Mouse (Mus musculus) embryonic facial prominence, embryonic 12.5 days (tissue): ENCODE results near the gene Slc50a1. TPM values are rescaled to one million over a fixed set of nuclear protein-coding genes. Genes with fewer than 3 reads are reported as not detected.

Source experiments
- ATAC-seq: fragments of 200-750 bp; cut with Nextera tagmentation; 2 replicates; pipeline ENCODE4 v1.8.0; 2017; ENCODE audit not compliant: insufficient number of reproducible peaks, insufficient read depth, low FRiP score, low TSS enrichment
- H3K27ac ChIP-seq: fragments of 300-500 bp; sonication (generic); 2 replicates; pipeline ENCODE4 v1.5.1; 2016; ENCODE audit warnings: mild to moderate bottlenecking
- H3K27me3 ChIP-seq: fragments of 300-500 bp; sonication (generic); 2 replicates; pipeline ENCODE4 v1.6.1; 2016; ENCODE audit warnings: mild to moderate bottlenecking, moderate library complexity
- H3K36me3 ChIP-seq: fragments of 300-500 bp; sonication (generic); 2 replicates; pipeline ENCODE4 v1.6.1; 2016; ENCODE audit warnings: mild to moderate bottlenecking
- H3K4me1 ChIP-seq: fragments of 300-500 bp; sonication (generic); 2 replicates; pipeline ENCODE4 v1.6.1; 2016
- H3K4me2 ChIP-seq: fragments of 300-500 bp; sonication (generic); replicated peaks from 2 replicates; pipeline ENCODE4 v1.6.1; 2016; ENCODE audit warnings: mild to moderate bottlenecking, moderate library complexity
- H3K4me3 ChIP-seq: fragments of 300-500 bp; sonication (generic); 2 replicates; pipeline ENCODE4 v1.5.1; 2016; ENCODE audit warnings: mild to moderate bottlenecking
- H3K9ac ChIP-seq: fragments of 300-500 bp; sonication (generic); 2 replicates; pipeline ENCODE4 v1.6.1; 2016; ENCODE audit warnings: mild to moderate bottlenecking, moderate library complexity
- H3K9me3 ChIP-seq: fragments of 300-500 bp; sonication (generic); 2 replicates; pipeline ENCODE4 v1.6.1; 2016; ENCODE audit warnings: mild to moderate bottlenecking, moderate library complexity
- WGBS: fragments of 180-500 bp; shearing (Covaris S2); methylation state at CpG from one replicate; pipeline ENCODE4 v1.1.7; 2016; 5-methylcytosine and 5-hydroxymethylcytosine counted together
- polyA plus RNA-seq: library from polyadenylated mRNA; unstranded; fragments of >200 nt; fragmentation: Nextera tagmentation; extraction: Ambion mirVana; gene quantifications from 2 replicates; pipeline ENCODE4 v1.2.1, GENCODE M21; 2016

The Slc50a1 gene
- polyA plus RNA-seq, 1 experiment from 2014 or later, result 56.6 TPM

DNA sequence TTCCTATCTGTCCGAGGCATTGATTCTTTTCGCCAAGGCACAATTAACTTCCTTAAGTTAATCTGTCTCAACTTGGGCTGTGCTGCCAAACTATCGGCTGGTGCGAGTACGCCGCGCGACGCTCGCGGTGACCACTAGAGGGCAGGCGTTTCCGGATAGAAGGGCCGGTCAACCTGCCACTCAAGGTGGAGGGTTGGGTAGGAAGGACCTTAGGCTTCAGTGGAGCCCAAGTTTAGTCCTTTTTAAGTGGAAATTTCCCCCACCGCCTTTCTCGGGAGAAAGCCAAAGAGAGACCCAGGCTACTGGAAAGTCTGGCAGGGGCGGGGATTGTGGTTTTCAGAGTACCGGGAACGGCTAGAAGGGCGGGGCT, 42.2 kb downstream of the Slc50a1 start:
- H3K9ac ChIP-seq, result peak overlapping the region; percentile 47; the same call in 1 of the 2 replicates
- H3K27ac ChIP-seq, result peak overlapping the region; percentile 80
- peak overlapping the region; percentile 95 for H3K4me2 ChIP-seq
- under 1% methylated on average over 18 of the region's 20 CpGs for WGBS
- no peaks in the 10 kb centered on the region for H3K9me3 ChIP-seq
- ATAC-seq, result no peak
- peaks cover 3% of the 10 kb centered on the region for H3K36me3 ChIP-seq
- peak overlapping the region; percentile 46 for H3K4me3 ChIP-seq
- peaks cover 29% of the 10 kb centered on the region for H3K4me1 ChIP-seq
- peaks cover 19% of the 10 kb centered on the region; the same call in 1 of the 2 replicates for H3K27me3 ChIP-seq

DNA sequence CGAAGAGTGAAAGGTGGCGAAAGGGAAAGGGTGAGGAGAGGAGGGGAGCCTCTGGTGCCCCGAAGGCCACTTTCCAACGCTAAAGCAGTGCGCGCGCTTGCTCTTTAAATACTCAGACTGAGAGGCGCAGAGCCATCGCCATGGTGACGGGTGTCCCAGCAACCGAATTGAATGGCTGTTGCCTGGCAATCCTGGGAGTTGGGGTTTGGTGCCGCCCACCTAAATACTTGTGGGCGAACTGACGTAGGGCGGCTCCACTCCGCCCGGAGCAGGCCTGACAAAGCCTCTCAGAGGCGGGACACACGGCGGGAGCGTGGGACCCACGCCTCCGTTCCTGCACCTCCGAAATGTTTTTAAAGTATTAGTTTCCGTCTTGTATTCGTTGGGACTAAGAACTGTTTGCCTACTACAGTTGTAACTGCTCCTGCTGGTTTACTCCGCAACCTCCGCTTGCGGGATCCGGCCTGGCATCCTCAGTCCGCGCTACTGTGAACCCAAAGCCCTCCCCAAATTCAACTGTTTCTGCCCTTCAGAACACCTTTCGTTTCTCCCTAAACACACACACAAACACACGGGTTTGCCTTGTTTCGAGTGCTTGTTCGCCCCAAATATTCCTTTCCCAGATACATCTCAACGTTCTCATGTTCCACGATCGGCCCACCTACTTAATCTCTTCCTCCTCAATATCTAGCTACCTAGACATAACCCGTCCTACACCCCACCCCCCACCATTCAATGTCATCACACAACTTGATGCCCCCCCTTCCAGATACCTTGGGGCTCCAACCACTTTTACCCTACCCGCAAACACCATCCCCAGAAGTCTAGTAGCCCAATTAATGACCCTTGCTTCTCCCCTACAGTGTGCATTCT, 42.8 kb downstream of the Slc50a1 start:
- H3K9ac ChIP-seq, result peak overlapping the region; percentile 72
- H3K27ac ChIP-seq, result peak overlapping the region; percentile 80
- H3K27me3 ChIP-seq, result peaks cover 19% of the 10 kb centered on the region; the same call in 1 of the 2 replicates
- H3K9me3 ChIP-seq, result no peaks in the 10 kb centered on the region
- H3K4me1 ChIP-seq, result peaks cover 29% of the 10 kb centered on the region
- H3K4me3 ChIP-seq, result peak overlapping the region; percentile 46
- 3% methylated on average over 41 of the region's 41 CpGs for WGBS
- peaks cover 9% of the 10 kb centered on the region for H3K36me3 ChIP-seq
- peak overlapping the region; percentile 95 for H3K4me2 ChIP-seq
- peak; percentile 83 for ATAC-seq

DNA sequence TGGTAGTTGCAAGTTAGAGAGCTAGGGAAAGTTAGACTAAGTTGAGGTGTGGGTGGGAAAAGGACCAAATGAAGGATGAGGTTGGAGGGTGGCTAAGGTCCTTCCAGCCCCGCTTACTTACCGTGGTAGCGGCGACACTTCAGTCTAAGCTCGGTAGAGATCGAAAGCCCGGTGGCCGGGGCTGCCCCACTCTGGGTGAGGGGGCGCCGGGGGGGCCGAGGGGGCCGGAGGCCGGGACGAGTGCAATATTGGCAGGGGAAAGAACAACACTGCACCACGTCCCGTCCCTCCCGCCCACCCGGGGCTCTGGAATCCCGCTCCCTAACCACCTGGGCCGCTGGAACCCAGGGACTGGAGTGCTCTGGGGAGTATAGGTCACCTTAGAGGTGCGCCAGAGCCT, 43.5 kb downstream of the Slc50a1 start, which contains the start of gene Mtx1:
TSS of gene Mtx1 (minus strand) at position 189 of the 400 bp plus-strand sequence.
- H3K4me2 ChIP-seq, result peak within 1 kb of the TSS; percentile 95
- peaks cover 29% of the 10 kb centered on the region for H3K4me1 ChIP-seq
- peaks cover 10% of the 10 kb centered on the region for H3K36me3 ChIP-seq
- H3K4me3 ChIP-seq, result peak within 1 kb of the TSS; percentile 46
- ATAC-seq, result peak; percentile 0; the same call in 1 of the 2 replicates
- no peaks in the 10 kb centered on the region for H3K9me3 ChIP-seq
- peak within 1 kb of the TSS; percentile 80 for H3K27ac ChIP-seq
- H3K27me3 ChIP-seq, result peaks cover 19% of the 10 kb centered on the region; the same call in 1 of the 2 replicates
- WGBS, result 3% methylated on average over 21 of the region's 21 CpGs
- peak within 1 kb of the TSS; percentile 72 for H3K9ac ChIP-seq

DNA sequence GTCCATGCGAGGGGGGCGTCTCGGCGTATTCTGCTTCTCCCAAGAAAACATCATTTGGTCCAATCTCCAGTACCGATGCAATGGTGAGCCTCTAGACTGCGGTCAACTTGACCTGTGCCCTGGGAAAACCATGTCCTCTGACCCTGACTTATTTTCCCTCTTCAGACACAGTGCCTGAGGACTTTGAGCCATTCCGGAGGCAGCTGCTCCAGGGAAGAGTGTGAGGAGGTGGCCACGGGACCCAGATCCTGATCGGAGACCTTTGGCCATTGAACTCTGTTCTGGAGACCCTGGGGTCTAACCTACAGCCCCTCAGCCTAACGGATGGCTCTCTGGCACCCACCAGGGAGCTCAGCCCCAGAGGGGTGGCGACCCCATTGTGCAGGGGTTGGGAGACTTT, 44.0 kb downstream of the Slc50a1 start:
- H3K36me3 ChIP-seq, result peaks cover 10% of the 10 kb centered on the region
- H3K27ac ChIP-seq, result peak overlapping the region; percentile 51; the same call in 1 of the 2 replicates
- 20% methylated on average over 11 of the region's 11 CpGs for WGBS
- no peaks in the 10 kb centered on the region for H3K9me3 ChIP-seq
- H3K4me3 ChIP-seq, result peak overlapping the region; percentile 46
- no peak for ATAC-seq
- peaks cover 16% of the 10 kb centered on the region; the same call in 1 of the 2 replicates for H3K27me3 ChIP-seq
- H3K9ac ChIP-seq, result peak overlapping the region; percentile 72
- peak overlapping the region; percentile 95 for H3K4me2 ChIP-seq
- peaks cover 29% of the 10 kb centered on the region for H3K4me1 ChIP-seq

DNA sequence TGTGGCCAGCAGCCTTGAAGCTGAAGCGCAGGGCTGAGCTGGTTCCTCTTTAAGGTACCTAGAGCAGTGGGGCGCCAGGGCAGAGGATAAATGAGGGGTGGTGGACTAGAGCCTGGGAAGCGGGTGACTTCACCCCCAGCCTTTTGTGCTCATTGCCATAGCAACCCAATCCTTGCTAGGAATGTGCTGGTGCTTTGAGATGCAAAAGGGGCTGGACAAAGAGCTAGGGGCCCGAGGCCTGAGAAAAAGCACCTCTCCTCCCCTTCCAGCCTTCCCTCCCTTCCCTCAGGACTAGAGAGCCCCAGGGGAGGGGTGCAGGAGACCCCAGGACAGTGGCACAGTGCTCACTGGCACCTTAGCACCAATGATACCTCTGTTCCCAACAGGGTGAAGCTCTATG, 44.5 kb downstream of the Slc50a1 start:
- H3K4me1 ChIP-seq, result peaks cover 29% of the 10 kb centered on the region
- H3K27me3 ChIP-seq, result peaks cover 12% of the 10 kb centered on the region; the same call in 1 of the 2 replicates
- peak overlapping the region; percentile 51 for H3K27ac ChIP-seq
- no peaks in the 10 kb centered on the region for H3K9me3 ChIP-seq
- WGBS, result 34% methylated on average over 4 of the region's 4 CpGs
- H3K4me3 ChIP-seq, result peak overlapping the region; percentile 46
- no peak for ATAC-seq
- H3K4me2 ChIP-seq, result peak overlapping the region; percentile 95
- H3K9ac ChIP-seq, result peak overlapping the region; percentile 72
- H3K36me3 ChIP-seq, result peaks cover 10% of the 10 kb centered on the region

DNA sequence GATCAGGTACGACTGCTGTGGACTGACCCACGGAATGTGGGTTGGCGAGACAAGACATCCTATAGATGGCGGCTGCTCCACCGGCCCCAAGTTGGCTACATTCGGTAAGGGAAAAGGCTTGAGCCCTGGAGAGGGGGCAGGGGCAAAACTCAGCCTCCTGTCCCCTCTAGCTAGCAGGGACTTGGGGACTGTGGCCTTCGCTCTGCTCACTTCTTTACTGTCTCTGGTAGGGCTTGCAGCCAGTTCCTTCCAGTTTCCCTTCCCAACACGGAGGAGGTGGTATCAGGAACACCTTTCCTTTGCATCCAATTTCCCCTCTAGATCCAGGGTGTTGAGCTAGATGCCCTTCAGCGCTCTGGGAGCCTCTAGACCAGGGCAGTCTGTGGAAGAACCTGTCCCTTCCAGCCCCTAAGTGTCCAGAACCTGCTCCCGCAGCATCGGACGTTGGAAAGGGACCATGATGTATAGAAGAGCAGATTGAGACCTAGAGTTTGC, 45.0 kb downstream of the Slc50a1 start:
- peak overlapping the region; percentile 72 for H3K9ac ChIP-seq
- H3K36me3 ChIP-seq, result peaks cover 10% of the 10 kb centered on the region
- peak overlapping the region; percentile 51 for H3K27ac ChIP-seq
- peaks cover 29% of the 10 kb centered on the region for H3K4me1 ChIP-seq
- peaks cover 7% of the 10 kb centered on the region; the same call in 1 of the 2 replicates for H3K27me3 ChIP-seq
- no peaks in the 10 kb centered on the region for H3K9me3 ChIP-seq
- ATAC-seq, result no peak
- H3K4me2 ChIP-seq, result peak overlapping the region; percentile 95
- H3K4me3 ChIP-seq, result peak overlapping the region; percentile 46; the same call in 1 of the 2 replicates
- 52% methylated on average over 12 of the region's 12 CpGs for WGBS

DNA sequence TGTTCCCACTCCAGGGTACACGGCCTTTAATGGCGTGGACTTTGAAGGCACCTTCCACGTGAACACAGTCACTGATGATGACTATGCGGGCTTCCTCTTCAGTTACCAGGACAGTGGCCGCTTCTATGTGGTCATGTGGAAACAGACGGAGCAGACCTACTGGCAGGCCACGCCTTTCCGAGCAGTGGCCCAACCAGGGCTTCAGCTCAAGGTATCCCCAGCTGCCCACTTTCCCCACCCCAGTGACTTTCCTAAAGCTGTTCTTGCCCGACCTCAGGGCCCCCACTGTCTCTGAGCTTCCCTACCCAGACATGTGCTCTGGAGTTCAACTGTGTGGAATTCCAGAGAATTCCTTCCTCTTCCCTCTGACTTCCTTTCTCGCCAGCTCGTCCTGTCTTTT, 45.6 kb downstream of the Slc50a1 start:
- ATAC-seq, result no peak
- H3K36me3 ChIP-seq, result peaks cover 10% of the 10 kb centered on the region
- 0 out of 2 replicates have a peak overlapping the region, but pooled peaks have one; percentile 51 for H3K27ac ChIP-seq
- H3K27me3 ChIP-seq, result peaks cover under 1% of the 10 kb centered on the region; the same call in 1 of the 2 replicates
- peak overlapping the region; percentile 95 for H3K4me2 ChIP-seq
- WGBS, result 72% methylated on average over 11 of the region's 11 CpGs
- peaks cover 29% of the 10 kb centered on the region for H3K4me1 ChIP-seq
- no peak overlapping the region for H3K9ac ChIP-seq
- H3K4me3 ChIP-seq, result peak overlapping the region; percentile 46; the same call in 1 of the 2 replicates
- H3K9me3 ChIP-seq, result no peaks in the 10 kb centered on the region

DNA sequence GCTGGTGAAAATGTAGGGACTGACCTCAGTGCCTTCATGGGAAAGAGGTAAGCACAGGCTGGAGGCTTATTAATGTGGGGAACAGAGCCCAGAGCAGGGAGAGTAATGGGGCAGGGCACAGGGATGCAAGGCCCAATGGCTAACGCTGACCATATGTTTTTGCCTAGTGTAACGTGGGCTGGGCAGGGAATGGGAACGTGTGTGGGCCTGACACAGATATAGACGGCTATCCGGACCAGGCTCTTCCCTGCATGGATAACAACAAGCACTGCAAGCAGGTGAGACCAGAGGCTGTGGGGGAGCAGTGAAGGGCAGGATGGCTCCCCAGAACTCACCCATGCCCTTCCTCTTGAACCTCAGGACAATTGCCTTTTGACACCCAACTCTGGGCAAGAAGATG, 49.2 kb downstream of the Slc50a1 start:
- Histone ChIP-seq H3K9me3 (no peaks in the 10 kb centered on the region), H3K4me2 (no peak overlapping the region), H3K27ac (no peak overlapping the region), H3K4me3 (no peak overlapping the region), H3K36me3 (peaks cover 14% of the 10 kb centered on the region), H3K27me3 (no peaks in the 10 kb centered on the region), H3K9ac (no peak overlapping the region), H3K4me1 (peaks cover 9% of the 10 kb centered on the region)
- WGBS, result 26% methylated on average over 5 of the region's 5 CpGs
- no peak for ATAC-seq

DNA sequence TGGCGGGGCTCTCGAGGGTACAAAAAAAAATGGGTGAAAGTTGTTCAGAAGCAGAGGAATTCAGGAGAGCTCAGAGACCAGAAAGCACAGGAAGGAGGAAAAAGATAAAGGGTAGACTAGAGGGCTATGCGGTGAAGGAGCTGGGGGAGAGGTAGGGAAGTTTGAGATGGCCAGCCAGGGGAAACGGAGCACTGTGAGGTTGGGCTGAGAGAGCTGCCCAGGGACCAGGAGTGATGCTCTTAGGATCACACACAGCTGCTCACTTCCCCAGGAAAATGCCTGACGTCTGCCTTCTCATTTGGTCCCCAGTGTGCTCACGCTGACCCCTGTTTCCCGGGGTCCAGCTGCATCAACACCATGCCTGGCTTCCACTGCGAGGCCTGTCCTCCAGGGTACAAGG, 50.8 kb downstream of the Slc50a1 start:
- Histone ChIP-seq H3K4me1 (peaks cover 11% of the 10 kb centered on the region), H3K9ac (no peak overlapping the region), H3K9me3 (no peaks in the 10 kb centered on the region), H3K4me3 (no peak overlapping the region), H3K27me3 (no peaks in the 10 kb centered on the region), H3K4me2 (no peak overlapping the region), H3K27ac (no peak overlapping the region), H3K36me3 (peaks cover 14% of the 10 kb centered on the region)
- ATAC-seq, result no peak
- 40% methylated on average over 8 of the region's 8 CpGs for WGBS

DNA sequence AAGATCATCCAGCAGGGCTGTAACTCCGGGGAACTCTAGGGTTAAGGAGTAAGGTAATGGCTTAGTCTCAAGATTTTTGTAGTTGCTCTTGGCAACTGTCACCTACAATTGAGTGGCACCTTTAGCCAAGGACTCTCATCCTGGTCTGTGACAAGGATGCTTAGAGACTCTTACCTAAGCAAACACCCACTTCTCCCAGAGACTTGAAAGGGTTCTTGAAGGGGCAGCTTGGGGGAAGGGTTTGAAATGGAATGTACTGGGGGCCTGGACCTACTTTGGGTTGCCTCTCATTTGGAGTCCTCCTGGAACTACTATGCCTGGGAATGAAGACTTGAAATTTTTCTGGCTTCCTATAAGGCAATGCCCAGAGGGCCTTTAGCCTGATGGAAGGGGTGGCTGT, 52.1 kb downstream of the Slc50a1 start:
- H3K9ac ChIP-seq, result no peak overlapping the region
- H3K9me3 ChIP-seq, result no peaks in the 10 kb centered on the region
- peaks cover 12% of the 10 kb centered on the region for H3K36me3 ChIP-seq
- H3K4me1 ChIP-seq, result peaks cover 11% of the 10 kb centered on the region
- H3K4me2 ChIP-seq, result no peak overlapping the region
- no peak overlapping the region for H3K4me3 ChIP-seq
- WGBS, result 94% methylated on average over 1 of the region's 1 CpGs
- no peak overlapping the region for H3K27ac ChIP-seq
- ATAC-seq, result no peak
- no peaks in the 10 kb centered on the region for H3K27me3 ChIP-seq
